Mouse (Mus musculus): ENCODE measurements around the gene Asb17. TPM values are rescaled to one million over a fixed set of nuclear protein-coding genes. Genes with fewer than 3 reads are reported as not detected.
A peak's percentile ranks its signal among the peaks of the same experiment; 100 is the strongest.

The Asb17 gene
- polyA plus RNA-seq, 1 experiment from 2014 or later, result 0.09 TPM

DNA sequence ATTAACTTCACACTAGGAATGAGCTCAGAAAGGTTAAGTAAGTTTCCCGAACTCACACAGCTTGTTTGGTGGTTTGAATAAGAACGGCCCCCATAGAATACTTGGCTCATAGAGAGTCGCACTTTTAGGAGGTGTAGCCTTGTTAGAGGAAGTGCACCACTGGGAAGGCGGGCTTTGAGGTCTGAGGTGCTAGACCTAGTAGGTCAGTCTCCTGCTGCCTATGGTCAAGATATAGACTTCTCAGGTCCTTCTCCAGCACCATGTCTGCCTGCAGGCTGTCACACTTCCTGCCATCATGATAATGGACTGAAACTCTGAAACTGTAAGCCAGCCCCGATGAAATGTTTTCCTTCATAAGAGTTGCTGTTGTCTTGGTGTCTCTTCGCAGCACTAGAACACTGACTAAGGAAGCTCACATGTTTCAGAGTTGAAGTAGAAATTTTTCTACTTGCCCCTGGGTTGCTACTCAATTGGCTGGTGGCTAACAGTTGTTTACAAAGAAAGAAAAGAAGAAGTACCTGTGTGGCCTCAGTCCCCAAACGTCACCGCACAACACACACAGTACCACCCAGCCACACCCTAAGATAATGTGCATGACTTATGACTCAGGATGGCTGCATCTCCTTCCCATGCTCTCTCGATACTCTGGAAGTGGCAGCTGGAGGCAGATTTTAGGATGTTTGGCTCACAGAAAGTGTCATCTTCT is 36.4 kb upstream of the Asb17 start:
- Histone ChIP-seq H3K9ac (ENCODE audit: low read length) (no peak overlapping the region), H3K9me3 (ENCODE audit: control insufficient read depth, low read length) (no peaks in the 10 kb centered on the region), H3K36me3 (ENCODE audit: control insufficient read depth, insufficient read depth, low read length) (no peaks in the 10 kb centered on the region), H3K4me3 (ENCODE audit: low read length) (no peak overlapping the region), H3K27me3 (ENCODE audit: control insufficient read depth, insufficient read depth, low read depth, low read length) (no peaks in the 10 kb centered on the region), H3K27ac (ENCODE audit: low read length) (no peak overlapping the region), H3K4me1 (replicated peaks; ENCODE audit: control insufficient read depth, insufficient read depth, low read length) (peaks cover 4% of the 10 kb centered on the region; the same call in 1 of the 2 replicates), H3K4me2 (ENCODE audit: low read depth, low read length) (no peak overlapping the region)
- ATAC-seq (ENCODE audit: low read depth), result no peak
- 82% methylated on average over 9 of the region's 9 CpGs for WGBS

DNA sequence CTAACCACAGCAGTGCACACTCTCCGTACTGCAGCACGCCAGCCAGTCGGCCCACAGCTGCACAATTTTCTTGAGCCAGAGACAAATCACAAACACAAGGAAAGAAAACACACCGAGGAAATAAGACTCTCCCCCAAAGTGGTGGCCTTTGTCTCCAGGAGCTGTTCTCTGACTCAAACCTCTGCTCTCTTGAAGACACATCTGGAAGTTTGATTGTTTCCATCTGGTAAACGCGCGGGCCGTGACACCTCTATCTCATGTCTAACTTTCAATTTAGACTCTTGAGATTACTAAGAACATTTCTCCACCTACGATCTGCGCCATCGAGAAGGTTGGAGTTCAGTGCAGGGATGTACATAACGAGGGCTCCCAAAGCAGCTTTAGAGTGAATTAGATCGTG is 35.6 kb upstream of the Asb17 start:
- no peak overlapping the region for H3K9ac ChIP-seq (ENCODE audit: low read length)
- H3K27ac ChIP-seq (ENCODE audit: low read length), result no peak overlapping the region
- no peaks in the 10 kb centered on the region for H3K9me3 ChIP-seq (ENCODE audit: control insufficient read depth, low read length)
- ATAC-seq (ENCODE audit: low read depth), result no peak
- H3K36me3 ChIP-seq (ENCODE audit: control insufficient read depth, insufficient read depth, low read length), result no peaks in the 10 kb centered on the region
- H3K4me2 ChIP-seq (ENCODE audit: low read depth, low read length), result no peak overlapping the region
- H3K27me3 ChIP-seq (ENCODE audit: control insufficient read depth, insufficient read depth, low read depth, low read length), result no peaks in the 10 kb centered on the region
- 74% methylated on average over 13 of the region's 13 CpGs for WGBS
- no peak overlapping the region for H3K4me3 ChIP-seq (ENCODE audit: low read length)
- H3K4me1 ChIP-seq (replicated peaks; ENCODE audit: control insufficient read depth, insufficient read depth, low read length), result peaks cover 4% of the 10 kb centered on the region; the same call in 1 of the 2 replicates

DNA sequence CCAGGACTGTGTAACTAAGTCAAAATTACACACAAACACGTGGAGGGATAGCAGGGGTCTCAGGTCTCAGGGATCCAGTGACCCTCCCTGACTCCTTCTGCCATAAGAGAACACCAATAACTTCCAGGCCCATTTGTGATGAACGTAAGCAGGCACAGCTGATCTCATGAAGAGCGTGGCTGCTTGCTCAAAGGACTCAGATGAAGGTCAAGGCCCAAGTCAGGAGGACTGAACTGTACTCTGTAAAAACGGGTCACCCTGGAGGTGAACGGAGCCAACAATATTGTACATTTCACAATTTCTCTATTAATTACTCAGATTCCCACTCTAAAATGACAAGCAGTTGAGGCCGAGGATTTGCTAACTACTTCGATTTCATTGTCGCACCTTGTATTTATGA is 30.0 kb upstream of the Asb17 start:
- Histone ChIP-seq H3K9me3 (ENCODE audit: control insufficient read depth, low read length) (no peaks in the 10 kb centered on the region), H3K27ac (ENCODE audit: low read length) (no peak overlapping the region), H3K36me3 (ENCODE audit: control insufficient read depth, insufficient read depth, low read length) (no peaks in the 10 kb centered on the region), H3K4me3 (ENCODE audit: low read length) (no peak overlapping the region), H3K4me1 (replicated peaks; ENCODE audit: control insufficient read depth, insufficient read depth, low read length) (no peaks in the 10 kb centered on the region), H3K9ac (ENCODE audit: low read length) (no peak overlapping the region), H3K27me3 (ENCODE audit: control insufficient read depth, insufficient read depth, low read depth, low read length) (no peaks in the 10 kb centered on the region), H3K4me2 (ENCODE audit: low read depth, low read length) (no peak overlapping the region)
- ATAC-seq (ENCODE audit: low read depth), result no peak
- 83% methylated on average over 8 of the region's 8 CpGs for WGBS

- H3K27me3 ChIP-seq (ENCODE audit: control insufficient read depth, insufficient read depth, low read depth, low read length), result no peaks in the 10 kb centered on the region
- no peaks in the 10 kb centered on the region for H3K36me3 ChIP-seq (ENCODE audit: control insufficient read depth, insufficient read depth, low read length)
- H3K4me3 ChIP-seq (ENCODE audit: low read length), result no peak overlapping the region
- 75% methylated on average over 9 of the region's 9 CpGs for WGBS
- no peak overlapping the region for H3K4me2 ChIP-seq (ENCODE audit: low read depth, low read length)
- no peak overlapping the region for H3K9ac ChIP-seq (ENCODE audit: low read length)
- ATAC-seq (ENCODE audit: low read depth), result no peak
- no peaks in the 10 kb centered on the region for H3K9me3 ChIP-seq (ENCODE audit: control insufficient read depth, low read length)
- H3K27ac ChIP-seq (ENCODE audit: low read length), result no peak overlapping the region
- H3K4me1 ChIP-seq (replicated peaks; ENCODE audit: control insufficient read depth, insufficient read depth, low read length), result no peaks in the 10 kb centered on the region
These were observed 26.6 kb upstream of the Asb17 start for GRCm38 (mm10) chr3:153817376-153817890.

DNA sequence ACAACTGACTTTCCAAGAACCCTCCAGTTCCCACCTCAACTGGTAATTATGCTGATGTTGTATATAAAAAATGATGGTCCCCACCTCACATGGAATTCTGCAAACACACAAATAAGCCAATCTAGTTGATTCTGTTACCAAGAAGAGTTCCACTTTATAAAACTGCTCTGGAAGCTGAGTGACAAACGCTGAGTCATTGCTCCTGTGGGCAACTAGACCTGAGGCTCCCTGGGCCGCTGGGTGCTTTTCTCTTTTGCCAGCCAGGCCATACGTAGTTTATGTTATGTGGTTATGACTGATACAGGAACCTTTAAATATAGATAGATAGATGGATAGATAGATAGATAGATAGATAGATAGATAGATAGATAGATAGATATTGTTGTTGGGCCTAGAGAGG is 25.3 kb upstream of the Asb17 start:
- Histone ChIP-seq H3K36me3 (ENCODE audit: control insufficient read depth, insufficient read depth, low read length) (no peaks in the 10 kb centered on the region), H3K27ac (ENCODE audit: low read length) (no peak overlapping the region), H3K4me2 (ENCODE audit: low read depth, low read length) (no peak overlapping the region), H3K27me3 (ENCODE audit: control insufficient read depth, insufficient read depth, low read depth, low read length) (no peaks in the 10 kb centered on the region), H3K9ac (ENCODE audit: low read length) (no peak overlapping the region), H3K4me3 (ENCODE audit: low read length) (no peak overlapping the region), H3K9me3 (ENCODE audit: control insufficient read depth, low read length) (no peaks in the 10 kb centered on the region), H3K4me1 (replicated peaks; ENCODE audit: control insufficient read depth, insufficient read depth, low read length) (no peaks in the 10 kb centered on the region)
- no peak for ATAC-seq (ENCODE audit: low read depth)
- WGBS, result 90% methylated on average over 3 of the region's 3 CpGs

- Histone ChIP-seq H3K27me3 (ENCODE audit: control insufficient read depth, insufficient read depth, low read depth, low read length) (no peaks in the 10 kb centered on the region), H3K9me3 (ENCODE audit: control insufficient read depth, low read length) (no peaks in the 10 kb centered on the region), H3K4me3 (ENCODE audit: low read length) (no peak overlapping the region), H3K9ac (ENCODE audit: low read length) (no peak overlapping the region), H3K4me2 (ENCODE audit: low read depth, low read length) (no peak overlapping the region), H3K27ac (ENCODE audit: low read length) (no peak overlapping the region), H3K36me3 (ENCODE audit: control insufficient read depth, insufficient read depth, low read length) (no peaks in the 10 kb centered on the region), H3K4me1 (replicated peaks; ENCODE audit: control insufficient read depth, insufficient read depth, low read length) (peaks cover 6% of the 10 kb centered on the region; the same call in 1 of the 2 replicates)
- ATAC-seq (ENCODE audit: low read depth), result no peak
- WGBS, result 83% methylated on average over 9 of the region's 9 CpGs
These were observed 24.6 kb upstream of the Asb17 start for GRCm38 (mm10) chr3:153819438-153819837.

DNA sequence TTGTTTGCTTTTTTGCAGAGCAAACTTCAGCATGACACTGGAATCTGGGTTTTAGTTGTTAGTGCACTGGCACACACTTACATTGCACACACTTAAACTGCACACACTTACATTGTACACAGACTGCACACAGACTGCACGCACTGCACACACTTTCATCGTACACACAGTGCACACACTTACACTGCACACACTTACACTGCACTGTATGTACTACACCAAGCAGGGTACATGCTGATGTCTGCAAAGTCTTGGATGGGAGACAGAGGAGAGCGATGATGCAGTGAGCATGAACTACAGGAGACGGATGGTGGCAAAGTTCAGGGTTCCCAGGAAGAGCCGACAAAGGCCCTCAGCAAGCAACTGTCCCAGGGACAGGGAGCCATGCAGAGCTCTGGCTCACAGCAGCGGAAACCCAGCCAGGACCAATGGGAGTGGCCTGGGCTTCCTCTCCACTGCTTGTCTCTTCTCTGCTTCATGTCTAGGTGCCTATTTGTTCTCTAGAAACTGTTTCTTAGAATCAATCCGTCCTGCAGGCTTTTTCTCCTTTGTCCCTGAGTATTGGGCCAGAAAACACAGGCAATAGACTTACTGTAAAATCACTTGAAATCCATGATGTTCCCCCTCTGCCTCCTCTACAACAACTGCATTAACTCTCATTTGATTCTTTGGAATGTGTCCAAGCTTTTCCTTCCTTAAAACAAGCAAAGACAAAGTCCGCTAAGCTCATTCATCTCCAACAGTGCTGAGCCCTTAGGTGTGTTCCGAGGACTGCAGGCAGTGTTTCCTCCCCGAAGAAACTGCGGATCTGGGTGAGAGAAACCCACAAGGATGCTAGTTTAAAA is 20.1 kb upstream of the Asb17 start:
- ATAC-seq (ENCODE audit: low read depth), result 0 out of 2 replicates have a peak, but pooled peaks have one; percentile 47
- Histone ChIP-seq H3K27ac (ENCODE audit: low read length) (no peak overlapping the region), H3K4me3 (ENCODE audit: low read length) (no peak overlapping the region), H3K9ac (ENCODE audit: low read length) (no peak overlapping the region), H3K4me1 (replicated peaks; ENCODE audit: control insufficient read depth, insufficient read depth, low read length) (peaks cover 6% of the 10 kb centered on the region; the same call in 1 of the 2 replicates), H3K36me3 (ENCODE audit: control insufficient read depth, insufficient read depth, low read length) (no peaks in the 10 kb centered on the region), H3K9me3 (ENCODE audit: control insufficient read depth, low read length) (no peaks in the 10 kb centered on the region), H3K4me2 (ENCODE audit: low read depth, low read length) (no peak overlapping the region), H3K27me3 (ENCODE audit: control insufficient read depth, insufficient read depth, low read depth, low read length) (no peaks in the 10 kb centered on the region)
- WGBS, result 53% methylated on average over 11 of the region's 11 CpGs

DNA sequence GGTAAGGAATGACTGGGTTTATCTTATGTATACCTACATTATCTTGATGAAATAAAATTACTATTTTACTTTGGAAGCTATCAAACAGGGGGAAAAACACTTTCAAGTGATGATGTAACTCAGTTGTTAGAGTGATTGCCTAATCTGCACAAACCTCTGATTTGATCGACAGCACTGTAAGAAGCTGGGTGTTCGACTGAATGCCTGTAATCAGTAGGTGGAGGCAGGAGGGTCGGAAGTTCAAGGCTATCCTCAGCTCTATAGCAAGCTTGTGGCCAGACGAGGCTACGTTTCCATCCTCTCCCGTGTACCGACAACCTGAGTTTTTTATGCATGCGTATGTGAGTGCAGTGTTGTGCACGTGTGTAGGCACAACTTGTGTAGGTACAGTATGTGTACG is 18.8 kb upstream of the Asb17 start:
- Histone ChIP-seq H3K4me1 (replicated peaks; ENCODE audit: control insufficient read depth, insufficient read depth, low read length) (peaks cover 6% of the 10 kb centered on the region; the same call in 1 of the 2 replicates), H3K36me3 (ENCODE audit: control insufficient read depth, insufficient read depth, low read length) (no peaks in the 10 kb centered on the region), H3K9ac (ENCODE audit: low read length) (no peak overlapping the region), H3K4me3 (ENCODE audit: low read length) (no peak overlapping the region), H3K9me3 (ENCODE audit: control insufficient read depth, low read length) (no peaks in the 10 kb centered on the region), H3K27me3 (ENCODE audit: control insufficient read depth, insufficient read depth, low read depth, low read length) (no peaks in the 10 kb centered on the region), H3K4me2 (ENCODE audit: low read depth, low read length) (no peak overlapping the region), H3K27ac (ENCODE audit: low read length) (no peak overlapping the region)
- no peak for ATAC-seq (ENCODE audit: low read depth)
- 86% methylated on average over 10 of the region's 10 CpGs for WGBS

DNA sequence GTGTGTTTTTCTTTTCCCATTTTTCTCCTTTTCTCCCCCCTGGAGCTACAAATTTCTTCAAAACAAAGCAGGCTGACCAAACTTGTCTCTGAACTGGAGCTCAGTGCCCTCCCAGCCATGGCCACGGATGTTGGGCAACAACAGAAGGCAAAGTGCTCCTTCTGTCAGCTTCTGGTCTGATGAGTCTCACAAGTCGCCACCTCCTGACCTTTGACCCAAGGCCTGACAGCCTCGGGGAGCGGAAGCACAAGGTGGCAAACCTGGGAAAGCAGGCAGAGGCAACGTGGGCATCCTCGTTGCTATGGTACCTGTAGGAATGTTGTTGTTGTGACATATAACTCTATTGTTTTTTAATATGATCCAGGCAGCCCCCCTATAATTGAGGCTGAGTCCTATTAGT is 17.4 kb upstream of the Asb17 start:
- H3K27me3 ChIP-seq (ENCODE audit: control insufficient read depth, insufficient read depth, low read depth, low read length), result no peaks in the 10 kb centered on the region
- WGBS, result 34% methylated on average over 6 of the region's 6 CpGs

More for the DNA sequence above, 17.4 kb upstream of the Asb17 start:
- Histone ChIP-seq H3K27ac (ENCODE audit: low read length) (no peak overlapping the region), H3K4me1 (replicated peaks; ENCODE audit: control insufficient read depth, insufficient read depth, low read length) (peaks cover 6% of the 10 kb centered on the region; the same call in 1 of the 2 replicates), H3K36me3 (ENCODE audit: control insufficient read depth, insufficient read depth, low read length) (no peaks in the 10 kb centered on the region), H3K9ac (ENCODE audit: low read length) (no peak overlapping the region), H3K9me3 (ENCODE audit: control insufficient read depth, low read length) (no peaks in the 10 kb centered on the region), H3K4me2 (ENCODE audit: low read depth, low read length) (no peak overlapping the region), H3K4me3 (ENCODE audit: low read length) (no peak overlapping the region)
- no peak for ATAC-seq (ENCODE audit: low read depth)
